Mouse (Mus musculus): Measurements from ENCODE around the gene Gh.

Gene Gh

DNA sequence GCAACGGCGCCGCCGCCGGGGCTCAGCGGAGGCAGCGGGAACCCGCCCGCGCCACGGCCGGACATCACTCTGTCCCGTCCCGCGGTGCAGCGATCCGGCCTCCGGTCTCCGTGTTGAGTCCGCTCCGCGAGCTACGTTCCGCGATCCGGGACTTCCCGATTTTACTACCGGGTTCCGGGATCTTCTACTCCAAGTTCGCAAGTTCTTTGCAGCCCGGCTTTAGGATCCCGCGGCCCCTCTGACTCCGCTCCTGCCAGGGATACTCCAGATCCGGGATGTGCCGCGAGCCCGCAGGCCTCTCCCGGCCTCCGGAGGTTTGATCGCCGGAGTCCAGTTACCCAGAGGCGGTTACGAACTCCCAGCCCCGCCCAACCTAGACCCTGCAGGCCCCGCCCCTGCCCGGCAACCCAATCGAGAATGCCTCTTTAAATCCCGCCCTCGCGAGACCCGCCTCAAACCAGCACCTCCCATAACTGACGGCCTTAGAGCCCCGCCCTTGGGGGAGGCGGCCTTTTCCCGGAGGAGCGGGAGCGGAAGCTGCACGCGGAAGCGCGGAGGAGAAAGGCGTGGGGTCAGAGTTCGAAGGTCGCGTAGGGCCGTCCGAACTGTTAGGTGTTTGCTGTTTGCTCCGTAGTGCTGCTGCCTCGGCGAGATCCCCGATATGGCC is 28.9 kb downstream of the Gh start, which contains the start of gene Smarcd2:
Gene Smarcd2 (minus strand): TSS at position 329 of the 667 bp plus-strand sequence.
- in situ Hi-C loops (cut with MboI; ENCODE audit: unreplicated experiment in 2 of 2) = no loop called here

DNA sequence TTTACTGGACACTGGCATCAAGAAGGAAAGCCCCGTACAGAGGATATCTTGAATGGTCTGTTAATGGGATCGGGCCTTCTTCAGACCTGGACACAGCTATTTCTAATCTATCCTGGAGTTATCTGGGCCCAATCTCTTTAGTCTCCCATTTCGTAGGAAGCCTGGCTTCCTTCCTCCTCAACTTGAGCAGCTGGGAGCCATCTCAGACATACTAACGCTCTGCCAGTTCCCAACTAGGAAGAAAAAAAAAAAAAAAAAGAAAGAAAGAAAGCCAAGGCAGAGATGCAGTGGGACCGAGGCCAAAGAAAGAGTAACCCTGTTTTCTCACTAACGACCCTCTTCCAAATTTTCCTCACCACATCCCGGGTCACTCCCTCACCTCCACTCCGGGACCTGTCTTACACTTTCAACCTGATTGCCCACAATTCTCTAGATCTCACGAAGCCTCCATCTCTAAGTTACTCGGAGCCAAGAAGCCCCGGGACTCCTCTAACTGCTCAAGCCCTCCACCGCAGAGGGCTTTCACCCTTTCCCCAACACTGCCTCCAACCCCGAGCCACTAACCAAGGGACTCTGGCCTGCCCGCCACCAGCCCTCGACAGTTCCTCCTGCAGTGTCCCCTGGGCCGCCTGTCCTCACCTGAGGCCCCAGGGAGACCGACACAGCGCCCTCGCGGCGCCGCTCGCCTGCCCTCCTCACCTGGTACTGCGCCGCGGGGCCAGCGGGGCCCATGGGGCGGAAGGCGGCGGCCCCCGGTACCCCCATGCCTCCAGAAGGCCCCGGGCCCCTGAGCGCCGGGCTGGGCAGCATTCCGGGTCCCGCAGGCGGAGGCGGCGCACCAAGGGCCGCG is 29.6 kb downstream of the Gh start:
- in situ Hi-C loops (cut with MboI; ENCODE audit: unreplicated experiment in 2 of 2) = no loop called here

DNA sequence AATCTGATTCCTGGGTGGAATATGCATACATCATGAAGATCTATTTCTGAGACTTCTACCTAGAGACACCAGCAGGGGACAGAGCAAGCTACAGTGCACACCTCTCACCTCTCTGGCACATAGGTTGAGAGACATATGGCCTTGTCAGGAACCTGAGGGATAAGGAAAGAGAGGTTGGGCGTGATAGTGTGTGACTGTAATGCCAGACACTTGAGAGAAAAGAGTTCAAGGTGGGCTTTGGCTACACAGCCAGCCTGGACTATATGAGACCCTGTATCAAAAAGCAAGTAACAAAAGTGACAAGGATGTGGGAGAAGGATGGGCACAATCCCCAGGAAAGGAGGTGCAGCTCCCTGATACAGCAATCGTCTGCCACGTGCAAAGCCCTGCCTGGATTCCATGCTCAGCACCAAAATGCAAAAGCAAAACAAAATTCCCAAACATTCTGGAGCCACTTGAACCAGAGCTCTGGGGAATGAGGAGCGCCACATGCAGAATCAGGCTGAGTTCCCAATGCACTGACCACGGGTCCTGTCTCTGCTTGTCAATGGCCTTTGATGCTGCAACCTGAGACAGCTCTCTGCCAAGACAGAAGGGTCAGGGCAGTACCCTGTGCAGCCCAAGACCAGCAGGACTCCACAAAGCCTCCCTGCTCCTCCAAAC is 30.4 kb downstream of the Gh start:
- in situ Hi-C loops (cut with MboI; ENCODE audit: unreplicated experiment in 2 of 2) = no loop called here

DNA sequence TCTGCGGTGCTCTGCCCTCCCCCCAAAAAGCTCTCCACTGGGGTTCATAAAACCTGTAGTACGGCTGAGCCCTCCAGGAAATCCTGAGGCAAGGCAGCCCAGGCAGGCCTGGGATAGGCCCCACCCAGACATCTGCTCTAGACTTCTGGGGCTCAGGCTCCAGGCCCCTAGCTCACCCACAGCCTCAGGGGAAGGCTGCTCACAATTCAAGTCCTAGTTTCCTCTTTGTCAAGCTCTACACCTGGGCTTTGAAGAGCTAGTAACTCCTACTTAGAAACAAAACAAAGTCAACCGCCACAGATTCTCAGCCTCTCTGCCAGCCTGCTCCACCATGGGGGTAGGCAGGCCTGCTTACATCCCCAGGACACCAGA is 32.6 kb downstream of the Gh start:
- in situ Hi-C loops (cut with MboI; ENCODE audit: unreplicated experiment in 2 of 2) = loop anchor here in 1 of 2 experiments (5.0 kb wide), 1 partner anchor 47 kb away; no protein-coding TSS in a partner anchor

DNA sequence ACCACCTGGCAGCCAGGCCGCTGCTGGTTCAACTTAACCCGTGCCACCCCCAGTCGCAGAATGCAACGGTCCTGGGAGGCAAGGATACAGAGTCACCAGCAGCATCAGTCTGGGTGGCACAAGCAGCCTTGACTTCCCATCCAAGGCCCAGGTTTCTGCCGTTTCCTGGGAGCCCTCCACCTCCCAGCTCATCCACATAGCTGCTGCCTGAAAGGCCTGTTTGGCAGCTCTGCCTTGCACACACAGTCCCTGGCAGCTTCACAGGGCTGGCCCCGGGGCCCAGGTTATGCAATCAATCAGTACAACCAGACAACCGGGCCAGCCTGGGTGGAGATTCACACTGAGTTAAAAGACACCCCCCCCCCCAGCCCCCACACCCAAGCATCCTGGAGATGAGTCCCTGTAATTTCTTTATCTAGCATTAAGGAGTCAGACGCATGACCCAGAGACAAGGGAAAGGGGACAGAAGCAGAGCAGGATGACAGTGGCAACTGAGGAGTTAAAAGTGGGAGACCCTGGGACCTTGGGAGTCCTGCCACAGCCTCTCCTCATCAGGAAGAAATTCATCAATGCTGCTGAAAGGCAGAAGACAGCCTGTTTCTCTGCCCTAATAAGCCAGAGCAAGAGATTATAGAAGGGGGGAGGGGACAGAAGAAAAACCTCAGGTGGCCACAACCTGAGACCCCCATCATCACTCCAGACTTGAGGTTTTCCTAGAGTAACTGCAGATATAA is 33.2 kb downstream of the Gh start:
- in situ Hi-C loops (cut with MboI; ENCODE audit: unreplicated experiment in 2 of 2) = loop anchor here in 1 of 2 experiments (5.0 kb wide), 1 partner anchor 46 kb away; no protein-coding TSS in a partner anchor

DNA sequence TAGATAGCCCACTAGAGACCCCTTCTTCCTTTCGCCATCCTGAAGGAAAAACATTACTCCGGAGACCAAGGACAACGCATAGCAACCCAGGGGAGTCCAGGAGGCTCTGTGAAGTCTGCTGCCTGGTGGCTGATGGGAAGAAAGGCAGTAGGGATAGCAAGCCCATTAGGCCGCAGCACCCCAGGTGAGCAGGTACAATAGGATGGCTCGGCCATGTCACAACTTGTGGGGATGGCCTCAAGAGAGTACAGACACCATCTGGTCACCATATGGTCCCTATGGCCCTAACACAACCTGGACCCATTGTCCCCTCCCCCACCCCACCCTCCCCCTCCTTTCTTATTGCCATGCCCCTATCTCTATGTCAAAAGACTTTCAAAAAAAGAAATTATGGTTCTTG is 33.8 kb downstream of the Gh start:
- in situ Hi-C loops (cut with MboI; ENCODE audit: unreplicated experiment in 2 of 2) = loop anchor here in 1 of 2 experiments (5.0 kb wide), 1 partner anchor 46 kb away; no protein-coding TSS in a partner anchor

DNA sequence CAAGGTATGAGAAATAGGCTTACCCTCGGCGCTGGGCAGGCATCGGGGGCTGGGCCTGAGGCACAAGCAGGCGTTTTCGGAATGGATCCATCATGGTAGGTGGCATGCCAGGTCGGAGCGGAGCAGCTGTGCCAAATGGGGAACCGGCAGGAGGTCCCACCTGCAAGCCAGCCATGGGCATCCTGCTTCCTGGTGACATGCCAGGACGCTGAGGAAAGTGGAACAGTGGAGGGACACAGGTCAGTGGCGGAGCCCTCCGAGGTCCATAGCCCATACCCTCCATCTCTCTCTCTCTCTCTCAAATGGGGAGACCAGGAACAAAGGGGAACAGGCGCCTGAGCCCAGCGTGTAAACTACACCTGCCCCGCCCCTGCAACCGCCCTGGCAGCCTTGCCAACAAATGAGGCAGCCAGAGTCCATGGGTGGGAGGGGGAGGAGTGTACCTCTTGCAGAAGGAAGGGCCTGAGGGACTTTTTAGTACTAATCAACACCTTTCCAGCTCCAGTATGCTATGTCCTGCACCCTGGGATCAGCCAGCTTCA is 34.3 kb downstream of the Gh start:
- in situ Hi-C loops (cut with MboI; ENCODE audit: unreplicated experiment in 2 of 2) = loop anchor here in 1 of 2 experiments (5.0 kb wide), 1 partner anchor 45 kb away; no protein-coding TSS in a partner anchor

DNA sequence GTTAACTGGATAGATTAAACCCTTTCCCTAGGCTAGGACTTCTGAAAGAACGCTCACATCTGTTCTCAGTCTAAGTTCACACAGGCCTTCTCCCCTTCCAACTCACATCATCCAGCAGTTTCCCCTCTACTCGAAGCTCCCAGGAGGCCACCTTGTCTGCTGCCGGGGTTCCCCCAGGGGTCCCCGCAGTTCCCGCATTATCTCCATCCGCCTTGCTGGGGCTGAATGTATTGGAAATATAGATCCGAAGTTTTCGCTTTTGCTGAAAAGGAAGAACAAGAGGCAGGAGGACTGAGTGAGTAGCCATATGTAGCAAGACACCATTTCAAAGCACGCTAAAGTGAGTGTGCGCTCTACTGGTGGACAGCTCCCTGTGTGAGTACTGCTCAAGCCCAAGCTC is 35.2 kb downstream of the Gh start:
- in situ Hi-C loops (cut with MboI; ENCODE audit: unreplicated experiment in 2 of 2) = loop anchor here in 1 of 2 experiments (5.0 kb wide), 1 partner anchor 44 kb away; no protein-coding TSS in a partner anchor

DNA sequence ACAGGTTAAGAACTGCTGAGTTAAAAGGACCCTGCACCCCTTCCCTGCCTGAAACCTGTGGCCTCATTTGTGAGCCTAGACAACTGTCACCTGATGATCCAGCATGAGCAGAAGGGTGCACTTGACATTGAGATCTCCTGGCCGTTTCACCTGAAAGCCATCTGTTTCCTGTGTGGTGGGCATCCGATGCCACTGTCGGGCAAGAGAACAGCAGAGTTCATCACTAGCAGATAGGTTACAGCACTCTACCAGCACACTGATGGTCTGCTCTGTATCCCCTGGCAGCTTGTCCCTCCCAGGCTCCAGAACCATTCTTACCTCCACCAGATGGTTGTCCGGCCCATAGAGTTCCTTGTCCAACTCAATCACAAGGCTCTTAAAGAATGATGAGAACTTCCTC is 36.1 kb downstream of the Gh start:
- in situ Hi-C loops (cut with MboI; ENCODE audit: unreplicated experiment in 2 of 2) = loop anchor here in 1 of 2 experiments (5.0 kb wide), 1 partner anchor 43 kb away; no protein-coding TSS in a partner anchor

DNA sequence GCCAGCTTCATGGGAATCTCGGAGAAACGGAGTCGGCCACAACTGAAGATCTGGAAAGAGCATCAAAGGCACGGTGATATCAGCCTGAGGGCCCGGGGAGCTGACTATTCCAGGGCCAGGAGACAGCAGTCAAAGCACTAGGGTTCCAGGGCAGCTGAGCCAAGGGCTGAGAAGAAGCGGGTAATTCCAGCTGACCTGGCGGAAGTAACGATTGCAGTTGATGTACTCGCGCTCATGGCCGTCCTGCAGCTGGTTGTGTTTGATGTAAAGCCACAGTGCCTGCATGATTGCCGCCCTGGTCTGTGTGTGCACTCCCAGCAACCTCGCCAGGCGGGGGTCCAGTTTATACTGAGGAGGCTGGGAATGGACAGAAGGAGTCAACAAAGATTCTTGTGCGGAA is 36.7 kb downstream of the Gh start:
- in situ Hi-C loops (cut with MboI; ENCODE audit: unreplicated experiment in 2 of 2) = loop anchor here in 1 of 2 experiments (5.0 kb wide), 1 partner anchor 43 kb away; no protein-coding TSS in a partner anchor

DNA sequence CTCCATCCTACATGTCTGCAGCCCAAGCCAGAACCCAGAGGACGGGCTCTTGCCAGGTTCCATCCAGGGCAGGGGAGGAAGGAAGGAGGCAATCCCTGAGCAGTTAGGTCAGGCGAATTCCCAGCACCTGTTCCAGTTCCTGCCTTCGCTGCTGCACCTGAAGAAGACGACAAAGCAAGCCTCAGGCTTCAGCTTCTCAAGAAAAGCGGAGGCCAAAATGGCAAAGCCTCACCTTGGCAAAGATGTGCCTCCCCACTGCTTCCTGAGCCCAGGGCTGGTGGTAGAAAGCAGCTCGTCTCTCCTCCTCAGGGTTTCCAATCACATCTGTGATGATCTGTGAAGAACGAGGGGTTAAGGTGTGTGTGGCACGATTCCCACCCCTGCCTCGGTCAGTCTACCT is 37.7 kb downstream of the Gh start:
- in situ Hi-C loops (cut with MboI; ENCODE audit: unreplicated experiment in 2 of 2) = no loop called here

DNA sequence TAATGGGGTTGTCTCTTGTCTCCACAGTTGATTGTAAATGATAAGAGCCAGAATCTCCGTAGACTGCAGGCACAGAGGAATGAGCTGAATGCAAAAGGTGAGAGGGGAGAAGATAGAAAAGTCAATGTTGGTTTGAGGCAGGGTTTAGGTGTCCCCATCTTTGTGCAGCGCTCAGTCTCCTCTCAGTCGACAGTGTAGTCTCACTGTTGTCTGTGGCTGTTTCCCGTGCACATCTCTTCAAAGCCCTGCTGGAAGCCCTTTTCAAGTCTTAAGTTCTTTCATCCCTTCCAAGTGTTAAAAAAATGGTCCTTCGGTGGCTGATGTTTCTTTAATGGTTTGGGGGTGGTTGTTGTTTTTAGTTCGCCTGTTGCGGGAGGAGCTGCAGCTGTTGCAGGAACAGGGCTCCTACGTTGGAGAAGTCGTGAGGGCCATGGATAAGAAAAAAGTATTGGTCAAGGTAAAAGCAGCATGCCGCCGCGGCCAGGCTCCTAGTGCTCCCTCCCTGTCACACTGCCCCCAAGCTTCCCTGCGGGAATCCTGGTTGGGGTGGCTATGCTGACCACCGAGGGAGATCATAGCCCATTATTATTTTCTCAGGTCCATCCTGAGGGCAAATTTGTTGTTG is 40.7 kb downstream of the Gh start:
- in situ Hi-C loops (cut with MboI; ENCODE audit: unreplicated experiment in 2 of 2) = no loop called here

DNA sequence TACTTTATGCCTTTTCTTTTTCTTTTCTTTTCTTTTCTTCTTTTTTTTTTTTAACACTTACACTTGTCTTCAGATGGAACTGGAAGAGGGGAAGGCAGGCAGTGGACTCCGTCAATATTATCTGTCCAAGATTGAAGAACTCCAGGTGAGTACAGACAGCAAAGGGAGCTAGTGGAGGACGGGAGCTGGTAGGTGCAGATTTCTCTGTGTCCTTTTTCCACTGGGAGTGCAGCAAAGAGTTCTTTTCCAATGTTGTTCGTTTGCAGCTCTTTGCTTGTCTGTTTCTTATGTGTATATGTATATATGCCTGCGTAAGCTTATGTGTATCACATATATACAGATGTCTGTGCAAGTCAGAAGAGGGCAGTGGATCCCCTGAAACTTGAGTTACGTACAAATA is 44.9 kb downstream of the Gh start:
- in situ Hi-C loops (cut with MboI; ENCODE audit: unreplicated experiment in 2 of 2) = loop anchor here in 1 of 2 experiments (10.0 kb wide), 1 partner anchor 68 kb away; no protein-coding TSS in a partner anchor

DNA sequence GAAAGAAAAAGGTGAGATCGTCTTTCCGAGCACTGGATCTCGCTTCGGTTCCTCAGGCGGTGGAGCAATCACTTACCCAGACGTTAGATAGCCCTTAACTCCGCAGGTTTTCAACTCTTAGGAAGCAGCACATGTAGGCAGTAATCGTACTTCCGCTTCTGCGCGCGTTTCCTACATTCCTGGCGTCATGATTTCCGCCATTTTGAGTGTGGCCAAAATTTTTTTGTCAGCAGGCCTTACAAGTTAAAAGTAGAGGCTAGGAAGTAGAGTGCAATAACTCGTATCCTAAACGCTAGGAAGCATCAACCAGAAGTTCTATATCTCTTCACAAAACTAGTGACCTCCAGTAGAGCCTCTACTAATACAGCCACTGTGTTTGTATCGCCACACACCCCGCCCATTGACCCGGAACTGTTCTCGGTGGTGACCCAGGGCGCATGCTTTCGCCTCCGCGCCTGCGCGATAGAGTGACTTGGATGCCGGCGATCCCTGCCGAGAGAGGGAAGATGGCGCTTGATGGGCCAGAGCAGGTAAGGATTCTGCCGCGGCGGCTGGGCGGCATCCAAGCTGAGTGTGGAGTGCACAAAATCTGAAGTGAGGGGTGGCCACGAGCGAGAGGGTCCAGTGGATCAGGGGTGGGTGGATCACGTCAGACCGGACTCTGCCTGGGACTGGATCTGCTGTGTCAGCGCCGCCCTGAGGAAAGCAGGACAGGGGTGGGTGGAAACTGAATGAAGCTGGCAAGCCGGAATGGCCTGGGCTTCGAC is 45.8 kb downstream of the Gh start, which contains the start of the genes Ftsj3 and Psmc5:
Gene Ftsj3 (minus strand): TSS at position 395 of the 767 bp plus-strand sequence.
Gene Psmc5 (plus strand): TSS at position 470 of the 767 bp plus-strand sequence.
- in situ Hi-C loops (cut with MboI; ENCODE audit: unreplicated experiment in 2 of 2) = loop anchor here in 1 of 2 experiments (10.0 kb wide), 1 partner anchor 69 kb away; no protein-coding TSS in a partner anchor

DNA sequence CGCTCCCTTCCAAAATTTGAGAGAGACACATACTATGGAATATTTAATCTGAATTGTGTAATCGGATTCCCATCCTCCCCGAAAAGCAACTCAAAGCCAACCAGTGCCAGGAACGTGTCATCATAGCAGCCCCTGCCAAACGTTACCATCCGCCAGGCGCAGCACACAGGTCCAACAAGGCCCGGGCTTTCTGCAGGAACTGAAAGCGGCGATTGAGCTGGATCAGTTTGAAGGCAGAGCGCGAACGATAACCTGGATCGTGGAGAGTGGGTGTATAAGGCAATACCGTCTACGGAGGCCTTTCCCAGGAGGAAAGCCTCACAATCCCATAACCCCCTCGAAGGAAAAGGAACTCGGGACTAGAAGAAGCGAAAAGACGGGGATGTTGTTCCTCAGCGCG is 46.5 kb downstream of the Gh start:
- in situ Hi-C loops (cut with MboI; ENCODE audit: unreplicated experiment in 2 of 2) = loop anchor here in 1 of 2 experiments (10.0 kb wide), 1 partner anchor 70 kb away; no protein-coding TSS in a partner anchor

DNA sequence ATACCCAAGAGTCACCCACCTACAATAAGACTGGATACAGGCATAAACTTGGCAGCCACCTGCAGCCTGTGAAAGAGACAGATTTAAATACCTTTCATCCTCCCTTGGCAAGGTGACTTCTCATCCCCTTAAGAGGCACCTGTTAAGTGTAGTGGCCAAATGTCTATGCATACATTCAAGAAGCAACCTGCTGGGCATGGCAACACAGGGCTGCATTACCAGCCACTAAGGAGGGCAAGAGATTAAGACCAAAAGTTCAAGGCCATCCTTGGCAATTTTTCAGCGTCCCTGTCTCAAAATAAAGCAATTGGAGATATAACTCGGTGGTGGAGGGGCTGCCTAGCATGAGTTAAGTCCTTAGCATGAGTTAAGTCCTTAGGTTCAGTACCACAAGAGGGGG is 46.9 kb downstream of the Gh start:
- in situ Hi-C loops (cut with MboI; ENCODE audit: unreplicated experiment in 2 of 2) = loop anchor here in 1 of 2 experiments (10.0 kb wide), 1 partner anchor 70 kb away; no protein-coding TSS in a partner anchor
